Mouse (Mus musculus) CH12.LX (cell line): ENCODE measurements around the gene Mrpl2. TPM values are rescaled to one million over a fixed set of nuclear protein-coding genes. Genes with fewer than 3 reads are reported as not detected.

Experiments used
- DNase-seq: peaks from one replicate; pipeline ENCODE4 v3.0.0-alpha.2; 2013; ENCODE audit errors: extremely low read depth
- H3K27ac ChIP-seq: 2 replicates; pipeline ENCODE4 v1.5.1; 2012; ENCODE audit warnings: low read depth, mild to moderate bottlenecking, control low read depth, moderate library complexity; ENCODE audit not compliant: insufficient read depth
- H3K27me3 ChIP-seq: replicated peaks from 2 replicates; pipeline ENCODE3; 2012; ENCODE audit warnings: inconsistent platforms
- H3K36me3 ChIP-seq, 2 experiments: replicated peaks in 1 of 2; 2 replicates each; pipeline versions ENCODE3 to v1.6.1; 2012; ENCODE audit warnings: inconsistent platforms in 1 of 2, low read length in 1 of 2, mild to moderate bottlenecking in 1 of 2, mixed read lengths in 1 of 2, moderate library complexity in 1 of 2; ENCODE audit not compliant: control insufficient read depth in 1 of 2, insufficient read depth in 1 of 2
- H3K4me1 ChIP-seq, 2 experiments: 2 replicates each; pipeline ENCODE4 v1.6.1; 2012; ENCODE audit warnings: inconsistent platforms in 1 of 2, moderate library complexity in 1 of 2; ENCODE audit not compliant: insufficient read depth in 2 of 2, control insufficient read depth in 1 of 2
- H3K4me2 ChIP-seq: 2 replicates; pipeline ENCODE4 v1.6.1; 2012; ENCODE audit warnings: low read depth, mild to moderate bottlenecking, control low read depth; ENCODE audit not compliant: poor library complexity, insufficient read depth, severe bottlenecking
- H3K4me3 ChIP-seq, 3 experiments: fragments of 150-350 bp in 1 of 3; sonication (generic) in 1 of 3; replicated peaks in 1 of 3; 2 replicates each; pipeline versions ENCODE3 to v1.5.1; 2011 to 2012; ENCODE audit warnings: low read depth in 2 of 3, low read length in 2 of 3, mild to moderate bottlenecking in 2 of 3, moderate library complexity in 2 of 3, control low read depth in 1 of 3, improper control_type of control experiment in 1 of 3, inconsistent platforms in 1 of 3, mixed read lengths in 1 of 3; ENCODE audit not compliant: poor library complexity in 1 of 3
- H3K79me2 ChIP-seq: replicated peaks from 2 replicates; pipeline ENCODE4 v1.6.1; 2012; ENCODE audit warnings: mild to moderate bottlenecking, moderate library complexity; ENCODE audit not compliant: control insufficient read depth, poor library complexity, insufficient read depth, severe bottlenecking; ENCODE audit errors: extremely low read depth
- H3K9ac ChIP-seq: 2 replicates; pipeline ENCODE4 v1.6.1; 2012; ENCODE audit warnings: low read depth, mild to moderate bottlenecking, control low read depth, moderate library complexity; ENCODE audit not compliant: insufficient read depth
- H3K9me3 ChIP-seq: replicated peaks from 2 replicates; pipeline ENCODE3; 2012; ENCODE audit warnings: low read length, inconsistent platforms, mixed read lengths
- BHLHE40 ChIP-seq: IDR thresholded peaks from 2 replicates; pipeline ENCODE4 v1.6.1; 2011; ENCODE audit warnings: mild to moderate bottlenecking, low read depth, low read length, improper control_type of control experiment
- CHD1 ChIP-seq: IDR thresholded peaks from 2 replicates; pipeline ENCODE4 v1.6.1; 2012; ENCODE audit warnings: low read depth, low read length, improper control_type of control experiment, inconsistent platforms
- CHD2 ChIP-seq: IDR thresholded peaks from 2 replicates; pipeline ENCODE4 v1.6.1; 2011; ENCODE audit warnings: low read length, improper control_type of control experiment
- CTCF ChIP-seq, 2 experiments: IDR thresholded peaks in 1 of 2; conservative IDR thresholded peaks in 1 of 2; 2 replicates each; pipeline ENCODE4 v1.5.1; 2011 to 2012; ENCODE audit warnings: low read depth in 2 of 2, low read length in 2 of 2, improper control_type of control experiment in 1 of 2, inconsistent platforms in 1 of 2, mild to moderate bottlenecking in 1 of 2, moderate library complexity in 1 of 2
- ELF1 ChIP-seq: IDR thresholded peaks from 2 replicates; pipeline ENCODE4 v1.6.1; 2014; ENCODE audit warnings: low read depth, mild to moderate bottlenecking, inconsistent platforms, low read length, improper control_type of control experiment
- HCFC1 ChIP-seq: IDR thresholded peaks from 2 replicates; pipeline ENCODE4 v1.6.1; 2012; ENCODE audit warnings: low read depth, mild to moderate bottlenecking, inconsistent platforms, low read length, improper control_type of control experiment
- JUN ChIP-seq: IDR thresholded peaks from 2 replicates; pipeline ENCODE4 v1.6.1; 2011; ENCODE audit warnings: low read depth, mild to moderate bottlenecking, low read length, improper control_type of control experiment, moderate library complexity; ENCODE audit not compliant: insufficient read depth
- KAT2A ChIP-seq: IDR thresholded peaks from 2 replicates; pipeline ENCODE4 v1.6.1; 2012; ENCODE audit warnings: low read length, improper control_type of control experiment, inconsistent platforms; ENCODE audit not compliant: insufficient replicate concordance
- MAX ChIP-seq: IDR thresholded peaks from 2 replicates; pipeline ENCODE4 v1.6.1; 2011; ENCODE audit warnings: low read length, improper control_type of control experiment
- MEF2A ChIP-seq: IDR thresholded peaks from 2 replicates; pipeline ENCODE4 v1.6.1; 2014; ENCODE audit warnings: low read depth, mild to moderate bottlenecking, inconsistent platforms, low read length, improper control_type of control experiment, borderline replicate concordance
- MXI1 ChIP-seq: IDR thresholded peaks from 2 replicates; pipeline ENCODE4 v1.6.1; 2011; ENCODE audit warnings: mild to moderate bottlenecking, low read depth, low read length, improper control_type of control experiment
- MYC ChIP-seq: IDR thresholded peaks from 2 replicates; pipeline ENCODE4 v1.6.1; 2011; ENCODE audit warnings: low read depth, mild to moderate bottlenecking, improper control_type of control experiment, low read length
- NELFE ChIP-seq: IDR thresholded peaks from 2 replicates; pipeline ENCODE4 v1.6.1; 2011; ENCODE audit warnings: low read depth, low read length, improper control_type of control experiment
- NRF1 ChIP-seq: IDR thresholded peaks from 2 replicates; pipeline ENCODE4 v1.6.1; 2014; ENCODE audit warnings: low read depth, mild to moderate bottlenecking, inconsistent platforms, low read length, improper control_type of control experiment, moderate library complexity
- PAX5 ChIP-seq: IDR thresholded peaks from 2 replicates; pipeline ENCODE4 v1.6.1; 2012; ENCODE audit warnings: low read length, inconsistent platforms, mixed read lengths
- RCOR1 ChIP-seq: conservative IDR thresholded peaks from 2 replicates; pipeline ENCODE4 v1.6.1; 2012; ENCODE audit warnings: low read depth, mild to moderate bottlenecking, inconsistent platforms, low read length, improper control_type of control experiment
- SMC3 ChIP-seq: IDR thresholded peaks from 2 replicates; pipeline ENCODE4 v1.6.1; 2011; ENCODE audit warnings: low read depth, low read length, improper control_type of control experiment
- TCF12 ChIP-seq: IDR thresholded peaks from 2 replicates; pipeline ENCODE4 v1.6.1; 2014; ENCODE audit warnings: low read depth, mild to moderate bottlenecking, inconsistent platforms, low read length, improper control_type of control experiment
- USF1 ChIP-seq: IDR thresholded peaks from 2 replicates; pipeline ENCODE4 v1.6.1; 2014; ENCODE audit warnings: low read depth, mild to moderate bottlenecking, inconsistent platforms, low read length, improper control_type of control experiment
- USF2 ChIP-seq: conservative IDR thresholded peaks from 2 replicates; pipeline ENCODE4 v1.6.1; 2011; ENCODE audit warnings: low read depth, low read length, improper control_type of control experiment
- ZC3H11A ChIP-seq: IDR thresholded peaks from 2 replicates; pipeline ENCODE4 v1.6.1; 2012; ENCODE audit warnings: low read depth, mild to moderate bottlenecking, inconsistent platforms, low read length, improper control_type of control experiment
- ZMIZ1 ChIP-seq: IDR thresholded peaks from 2 replicates; pipeline ENCODE4 v1.6.1; 2012; ENCODE audit warnings: low read depth, mild to moderate bottlenecking, inconsistent platforms, low read length, improper control_type of control experiment
- ZNF384 ChIP-seq: IDR thresholded peaks from 2 replicates; pipeline ENCODE4 v1.6.1; 2012; ENCODE audit warnings: low read depth, low read length, improper control_type of control experiment, inconsistent platforms
- dilution Hi-C: fragments of 300-500 bp; cut with MboI; formaldehyde crosslinking; loops from 2 replicates; pipeline ENCODE4 v1.14.3; 2020; ENCODE audit warnings: low sequenced_read_pairs; ENCODE audit not compliant: extremely low pct_unique_long_range_greater_than_20kb, extremely low pct_ligation_motif_present
- in situ Hi-C: fragments of 300-500 bp; cut with MboI; formaldehyde crosslinking; loops from 3 replicates; pipeline ENCODE4 v1.14.3; 2019; ENCODE audit warnings: low sequenced_read_pairs, low pct_ligation_motif_present, low pct_unique_long_range_greater_than_20kb, mixed read lengths
- polyA plus RNA-seq: library from polyadenylated mRNA; unstranded; fragments of >175 nt; gene quantifications from 2 replicates; pipeline ENCODE4 v1.2.1, GENCODE M21; 2012; ENCODE audit warnings: low read depth; ENCODE audit not compliant: insufficient read length
- total RNA-seq, 2 experiments: library from RNA; depleted of rRNA; stranded (reverse); fragments of 300-350 nt in 1 of 2; fragments of >200 nt in 1 of 2; gene quantifications; 2 replicates each; pipeline ENCODE4 v1.2.3; 2012 to 2014

Gene Mrpl2
- total and polyA plus RNA-seq, 3 experiments, result 130 to 238 (median 158) TPM

GRCm38 (mm10) chr17:46639929-46640328 is 6.1 kb upstream of the Mrpl2 start:
- no peak for TF ChIP-seq CHD1
- TF ChIP-seq BHLHE40, result no peak
- TF ChIP-seq ELF1, result no peak
- TF ChIP-seq USF2, result no peak
- no peak for TF ChIP-seq TCF12
- TF ChIP-seq NRF1, result no peak
- no peak for TF ChIP-seq ZNF384
- no peak for TF ChIP-seq MXI1
- no peak for TF ChIP-seq USF1
- TF ChIP-seq PAX5, result no peak
- no peak for TF ChIP-seq CTCF (conservative IDR thresholded peaks at IDR 0.05 in 1 of 2, IDR thresholded peaks at IDR 0.05 in 1 of 2; ENCODE audit: low read depth in 2 of 2, low read length in 2 of 2)
- TF ChIP-seq ZC3H11A, result no peak
- no peak overlapping the region for H3K27ac ChIP-seq
- no peak for DNase-seq
- H3K4me1 ChIP-seq, result peaks cover 3 to 9% of the 10 kb centered on the region in 2 experiments; a peak in 3 of 4 replicates
- no peak overlapping the region for H3K4me2 ChIP-seq
- H3K4me3 ChIP-seq, result no peak overlapping the region
- H3K79me2 ChIP-seq, result no peaks in the 10 kb centered on the region
- H3K9ac ChIP-seq, result no peak overlapping the region
- H3K36me3 ChIP-seq, result peaks cover 0 to 49% of the 10 kb centered on the region in 2 experiments
- dilution Hi-C loops (no loop called here), in situ Hi-C loops (no loop called here)
- H3K27me3 ChIP-seq, result no peaks in the 10 kb centered on the region
- H3K9me3 ChIP-seq, result no peaks in the 10 kb centered on the region

- peaks cover 3 to 17% of the 10 kb centered on the region in 2 experiments; a peak in 3 of 4 replicates for H3K4me1 ChIP-seq
- H3K4me3 ChIP-seq, result no peak overlapping the region
- dilution Hi-C loops, result no loop called here
Observed at GRCm38 (mm10) chr17:46642060-46642459, 4.0 kb upstream of the Mrpl2 start.

More at GRCm38 (mm10) chr17:46642060-46642459, 4.0 kb upstream of the Mrpl2 start:
- Histone ChIP-seq H3K27ac (no peak overlapping the region), H3K79me2 (peaks cover 8% of the 10 kb centered on the region)
- TF ChIP-seq MYC, result no peak
- no peak for TF ChIP-seq ELF1
- TF ChIP-seq PAX5, result no peak
- no peak for TF ChIP-seq MEF2A
- TF ChIP-seq NELFE, result no peak
- no peak for TF ChIP-seq CHD2
- TF ChIP-seq ZMIZ1, result no peak
- TF ChIP-seq BHLHE40, result no peak
- no peak for TF ChIP-seq HCFC1
- no peak for TF ChIP-seq JUN
- no peak for TF ChIP-seq NRF1
- TF ChIP-seq SMC3, result no peak
- TF ChIP-seq RCOR1, result no peak
- TF ChIP-seq KAT2A, result no peak
- no peak for TF ChIP-seq CTCF (conservative IDR thresholded peaks at IDR 0.05 in 1 of 2, IDR thresholded peaks at IDR 0.05 in 1 of 2; ENCODE audit: low read depth in 2 of 2, low read length in 2 of 2)
- no peak for TF ChIP-seq MAX
- TF ChIP-seq, all 38 proteins: peak for 0
- Histone ChIP-seq H3K9ac (no peak overlapping the region), H3K4me2 (no peak overlapping the region), H3K36me3 (peaks cover 0 to 34% of the 10 kb centered on the region in 2 experiments), H3K27me3 (no peaks in the 10 kb centered on the region), H3K9me3 (no peaks in the 10 kb centered on the region)
- in situ Hi-C loops, result no loop called here
- DNase-seq, result no peak
